Mouse (Mus musculus) A20 (cell line): ENCODE results near the gene Rnf17.

ENCODE experiments used
- DNase-seq: peaks from one replicate; pipeline ENCODE4 v3.0.0-alpha.2; 2011; ENCODE audit warnings: low read depth, low spot score

Gene Rnf17

DNA sequence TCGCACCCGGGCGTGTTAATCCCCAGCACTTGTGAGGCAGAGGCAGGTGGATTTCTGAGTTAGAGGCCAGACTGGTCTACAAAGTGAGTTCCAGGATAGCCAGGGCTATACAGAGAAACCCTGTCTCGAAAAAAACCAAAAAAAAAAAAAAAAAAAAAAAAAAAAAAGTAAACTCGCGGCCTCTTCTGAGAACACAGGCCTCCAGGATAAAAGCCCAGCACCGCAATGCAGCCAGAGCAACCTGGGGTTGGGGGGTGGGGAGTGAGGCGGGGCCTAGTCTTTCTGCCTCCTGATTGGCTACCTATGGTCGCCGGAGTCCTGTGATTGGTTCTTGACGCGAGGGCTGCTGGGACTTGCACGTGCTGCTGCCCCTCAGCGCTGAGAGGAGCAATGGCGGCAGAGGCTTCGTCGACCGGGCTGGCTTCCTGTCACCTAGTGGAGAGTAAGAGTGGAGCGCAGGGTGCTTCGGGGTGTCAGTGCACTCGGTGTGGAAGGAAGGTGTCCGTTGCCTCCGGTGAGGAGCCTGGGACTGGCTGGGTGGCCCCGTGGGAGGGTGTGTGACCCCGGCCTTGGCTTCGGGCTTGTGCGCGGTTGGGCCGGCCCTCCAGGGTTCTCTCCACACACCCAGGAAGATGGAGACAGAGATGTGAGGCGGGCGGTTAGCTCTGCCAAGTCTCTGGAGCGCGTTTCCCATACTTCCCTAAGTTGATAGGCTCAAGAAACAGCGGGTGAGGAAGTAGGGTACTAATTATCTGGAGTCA is at the start of gene Rnf17:
Gene Rnf17 (plus strand): TSS at position 271 of the 761 bp plus-strand sequence.
- no peak for DNase-seq

- DNase-seq, result no peak
Measured at GRCm38 (mm10) chr14:56354803-56355202, 47.6 kb upstream of the Rnf17 start.

- no peak for DNase-seq
Measured at GRCm38 (mm10) chr14:56355396-56355795, 47.0 kb upstream of the Rnf17 start.

- DNase-seq, result no peak
Measured at GRCm38 (mm10) chr14:56356196-56356595, 46.2 kb upstream of the Rnf17 start.

GRCm38 (mm10) chr14:56358422-56358821 is 44.0 kb upstream of the Rnf17 start:
- no peak for DNase-seq

DNA sequence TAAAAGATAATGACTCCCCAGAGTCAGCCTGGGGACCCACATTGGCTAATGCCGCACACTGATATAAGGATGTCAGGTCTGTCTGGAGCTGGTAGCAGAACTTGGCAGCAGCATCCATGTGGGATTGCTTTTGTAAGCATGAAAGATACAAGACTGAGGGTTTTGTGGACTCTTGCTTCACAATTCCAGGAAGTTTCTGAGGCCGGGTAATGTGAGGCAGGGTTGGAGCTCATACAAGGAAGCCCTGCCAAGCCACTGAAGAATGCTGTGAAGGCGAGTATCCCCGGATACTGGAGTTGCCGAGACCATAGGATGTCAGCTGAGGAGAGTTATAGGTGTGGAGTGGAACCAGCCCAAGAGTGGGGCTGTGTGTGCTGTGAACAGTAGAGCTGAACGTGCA is 43.2 kb upstream of the Rnf17 start:
- DNase-seq, result no peak

DNA sequence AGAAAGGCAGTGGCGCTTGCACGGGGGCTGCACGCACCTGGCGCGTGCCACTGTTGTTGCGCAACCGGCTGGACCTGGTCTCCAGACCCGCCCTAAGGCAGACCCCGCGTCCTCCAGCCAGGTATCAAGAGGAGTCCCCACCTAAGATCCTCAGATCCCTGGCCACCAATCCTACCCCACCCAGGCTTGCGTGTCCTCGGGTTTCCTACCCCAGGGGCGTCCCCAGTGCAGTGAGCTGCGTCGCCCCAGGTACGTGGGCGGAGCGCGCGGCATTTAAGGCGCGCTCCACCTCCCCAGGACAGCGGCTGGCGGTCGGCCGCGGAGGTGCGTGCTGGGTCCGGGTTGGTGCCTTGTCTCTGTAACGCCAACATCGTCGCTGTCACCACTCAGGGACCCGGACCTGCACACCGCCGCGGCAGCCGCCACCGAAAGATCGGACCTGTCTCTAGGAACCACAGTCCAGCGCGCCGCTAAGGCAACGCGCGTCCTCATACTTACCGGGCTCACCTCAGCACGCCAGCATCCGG is 37.6 kb upstream of the Rnf17 start, which contains the start of gene Atp12a:
Gene Atp12a (plus strand): TSS at position 358 of the 527 bp plus-strand sequence.
- no peak for DNase-seq

DNA sequence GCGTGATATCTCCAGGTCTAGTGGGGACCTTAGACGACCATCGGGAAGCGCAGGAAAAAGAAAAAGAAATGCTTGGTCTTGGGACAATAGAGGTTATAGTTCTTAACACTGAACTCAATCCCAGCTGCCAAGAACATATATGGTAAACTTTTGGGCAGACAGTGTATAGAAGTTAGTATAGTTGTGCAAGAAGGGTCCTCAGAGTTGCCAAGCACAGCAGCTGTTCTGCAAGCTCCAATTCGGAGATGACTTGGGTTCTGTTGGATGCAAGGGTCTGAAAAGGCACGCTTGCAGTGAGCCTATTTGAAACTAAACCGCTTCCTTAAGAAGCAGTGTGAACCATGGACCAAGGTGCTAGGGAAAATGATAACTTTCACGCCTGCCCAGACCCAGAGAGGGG is 37.1 kb upstream of the Rnf17 start:
- DNase-seq, result no peak

DNA sequence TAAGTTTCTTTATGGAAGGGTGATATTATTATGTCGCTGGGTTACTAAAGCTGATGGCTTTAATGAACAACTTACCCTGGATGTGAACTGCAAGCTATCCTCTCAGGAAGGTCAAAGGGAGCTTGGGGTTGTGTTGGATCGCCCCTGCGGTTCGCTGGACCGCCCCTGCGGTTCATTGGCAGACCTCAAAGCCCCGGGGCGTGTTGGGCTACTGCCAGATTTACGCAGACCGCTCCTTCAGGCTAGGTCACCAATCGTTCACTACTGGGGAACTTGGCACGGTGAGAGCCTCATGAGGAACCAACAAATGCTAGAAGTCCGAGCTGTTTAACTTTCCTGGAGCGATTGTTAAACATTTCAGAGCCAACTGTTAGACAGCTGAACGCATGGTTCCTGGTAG is 35.7 kb upstream of the Rnf17 start:
- no peak for DNase-seq

DNA sequence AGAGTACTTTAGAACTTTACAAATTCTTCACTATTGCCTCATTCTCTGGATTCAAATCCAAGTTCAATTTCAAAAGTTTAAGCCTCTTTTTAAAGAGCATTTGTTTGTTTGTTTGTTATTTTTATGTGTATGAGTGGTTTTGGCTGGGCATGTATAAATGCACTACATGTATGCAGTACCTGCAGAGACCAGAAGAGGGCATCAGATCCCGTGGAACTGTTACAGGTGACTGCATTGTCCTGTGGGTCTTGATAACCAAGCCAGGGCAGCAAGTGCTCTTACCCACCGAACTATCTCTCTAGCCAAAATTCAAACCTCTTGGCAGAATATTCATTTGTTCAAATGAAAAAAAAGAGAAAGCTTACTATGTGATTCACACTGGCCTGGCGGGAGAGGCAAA is 33.5 kb upstream of the Rnf17 start:
- peak; percentile 53 for DNase-seq

DNA sequence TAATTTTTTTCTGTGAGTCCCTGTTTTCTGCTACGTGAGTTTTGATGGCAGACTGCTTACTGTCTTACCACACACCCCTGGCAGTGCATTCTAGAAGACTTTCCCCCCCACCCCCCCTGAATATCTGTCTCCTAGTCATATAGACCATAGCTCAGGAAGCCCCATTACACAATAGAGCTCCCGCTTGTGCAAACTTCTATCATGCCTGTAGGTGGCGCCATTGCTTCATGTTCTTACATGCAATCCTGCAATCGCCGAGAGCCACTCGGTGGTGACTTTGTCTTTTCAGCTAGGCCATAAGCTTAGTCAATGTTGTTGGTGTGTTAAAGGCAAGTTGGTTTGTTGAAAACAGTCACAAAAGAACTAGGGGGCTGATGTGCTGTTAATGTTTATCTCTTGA is 26.6 kb upstream of the Rnf17 start:
- peak; percentile 82 for DNase-seq

DNA sequence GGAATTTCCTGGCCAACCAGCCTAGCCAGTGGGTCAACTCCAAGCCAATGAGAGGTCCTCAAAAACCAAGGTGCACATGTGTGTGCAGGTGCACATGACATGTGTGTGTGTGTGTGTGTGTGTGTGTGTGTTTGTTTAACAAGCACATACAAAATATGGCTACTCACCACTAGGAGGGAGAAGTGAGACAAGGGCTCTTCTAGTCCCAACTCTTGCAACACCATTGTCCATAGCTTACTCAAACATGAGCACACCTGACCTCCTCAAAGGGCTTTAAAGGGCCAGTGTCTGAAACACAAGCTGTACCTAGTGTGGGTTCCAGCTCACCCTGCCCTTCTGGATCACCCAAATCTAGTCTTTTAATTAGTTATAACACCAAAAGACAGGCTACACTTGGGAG is 24.6 kb upstream of the Rnf17 start:
- DNase-seq, result peak; percentile 13

DNA sequence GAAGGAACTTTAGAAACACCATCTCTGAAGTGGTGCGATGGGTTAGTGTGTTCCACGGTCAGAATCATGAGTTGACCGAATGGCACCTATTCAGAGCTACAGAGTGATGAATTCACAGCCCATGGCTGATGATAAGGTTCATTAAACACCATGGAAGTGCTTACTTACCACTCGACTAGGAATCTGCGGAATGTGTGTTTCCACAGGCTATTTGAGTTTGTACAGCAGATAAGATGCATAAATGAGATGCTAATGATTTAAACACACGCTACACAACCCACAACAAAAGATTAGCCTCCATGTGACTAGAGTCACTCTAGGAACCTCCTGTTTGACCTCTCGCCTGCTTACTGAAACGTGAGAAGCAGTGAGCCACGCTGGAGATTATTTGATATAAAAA is 23.0 kb upstream of the Rnf17 start:
- DNase-seq, result no peak

DNA sequence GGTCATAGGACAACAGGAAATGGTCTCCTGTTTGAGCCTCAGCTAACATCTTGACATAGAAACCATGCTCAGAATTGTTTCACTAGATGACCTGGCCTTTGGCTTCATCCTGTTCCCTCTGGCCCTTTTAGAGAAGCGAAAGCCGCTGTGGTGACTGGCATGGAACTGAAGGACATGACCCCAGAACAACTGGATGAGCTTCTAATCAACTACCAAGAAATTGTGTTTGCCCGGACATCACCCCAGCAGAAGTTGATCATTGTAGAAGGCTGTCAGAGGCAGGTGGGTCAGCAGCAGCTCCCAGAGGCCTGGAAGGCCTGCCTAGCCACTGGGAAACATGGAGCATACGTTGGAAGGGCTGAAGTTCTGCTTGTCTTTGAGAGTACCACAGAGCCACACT is 20.0 kb upstream of the Rnf17 start:
- DNase-seq, result no peak

GRCm38 (mm10) chr14:56390247-56390646 is 12.1 kb upstream of the Rnf17 start:
- no peak for DNase-seq

DNA sequence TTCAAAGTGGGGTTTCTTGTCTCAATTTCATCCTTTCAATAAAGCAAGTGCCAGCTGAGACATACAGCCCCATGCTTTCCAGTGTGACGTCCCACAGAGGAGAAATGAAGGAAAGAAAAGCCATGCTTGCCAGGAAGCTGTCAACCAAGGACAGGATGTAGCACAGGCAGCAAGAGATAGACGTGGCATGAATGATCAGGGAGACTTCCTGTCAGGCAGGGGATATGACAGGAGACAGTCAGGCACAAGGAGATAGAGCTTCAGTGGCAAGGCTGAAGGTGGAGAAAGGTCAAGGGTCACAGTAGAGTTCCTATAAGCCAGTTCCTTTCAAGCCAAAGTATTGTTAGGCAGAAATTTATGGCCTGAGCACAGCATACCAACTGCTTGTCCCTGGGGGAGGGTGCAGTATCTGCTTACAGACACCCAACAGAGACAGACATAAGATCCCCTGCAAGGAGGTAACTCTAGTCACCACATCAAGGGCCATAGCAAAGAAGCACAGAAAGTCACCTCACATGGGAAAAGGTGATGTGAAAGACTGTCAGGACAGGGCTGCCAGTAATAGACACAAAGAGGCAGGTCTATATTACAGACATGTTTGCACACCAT is 8.6 kb upstream of the Rnf17 start:
- no peak for DNase-seq

DNA sequence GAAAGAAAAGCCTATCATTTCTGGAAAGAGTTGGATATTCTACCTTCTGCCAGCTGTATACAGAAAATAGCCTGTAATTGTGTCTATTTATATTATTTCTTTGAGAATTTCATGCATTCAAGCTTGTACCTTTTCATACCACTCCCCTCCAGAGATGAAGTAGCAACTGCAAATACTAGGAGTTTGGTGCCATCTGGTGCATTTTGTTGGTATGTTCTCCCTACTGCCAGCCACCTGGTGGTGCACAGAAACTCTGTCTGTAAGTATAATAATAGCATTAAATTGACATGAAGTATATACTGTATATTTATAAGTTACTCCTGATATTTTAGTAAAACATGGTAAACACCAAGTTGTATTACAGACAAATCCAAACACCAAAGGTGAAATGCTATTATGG is 4.4 kb upstream of the Rnf17 start:
- peak; percentile 59 for DNase-seq

GRCm38 (mm10) chr14:56403072-56403375 is 643 bp downstream of the Rnf17 start:
- DNase-seq, result no peak

DNA sequence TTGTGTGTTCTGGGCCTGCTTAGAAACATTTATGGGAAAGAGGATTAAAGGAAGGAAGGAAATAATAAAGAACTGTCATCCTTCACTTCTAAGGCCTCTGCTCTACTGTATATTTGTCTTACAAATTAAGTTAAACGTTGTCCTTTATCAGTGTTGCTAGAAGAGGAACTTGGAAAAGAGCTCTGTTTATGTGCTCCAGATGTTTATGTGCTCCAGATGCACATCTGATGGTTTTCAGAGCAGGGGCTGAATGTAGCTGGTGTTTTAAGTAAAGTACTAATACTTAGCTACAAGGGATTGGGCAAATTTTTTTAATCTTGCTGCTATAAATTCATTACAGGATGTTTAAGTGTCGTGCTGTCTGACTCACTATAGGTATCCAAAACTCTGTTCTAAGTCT is 59.7 kb downstream of the Rnf17 start:
- DNase-seq, result peak; percentile 12

- DNase-seq, result no peak
Measured at GRCm38 (mm10) chr14:56462729-56463128, 60.3 kb downstream of the Rnf17 start.

GRCm38 (mm10) chr14:56468145-56468544 is 65.8 kb downstream of the Rnf17 start:
- DNase-seq, result peak; percentile 73

DNA sequence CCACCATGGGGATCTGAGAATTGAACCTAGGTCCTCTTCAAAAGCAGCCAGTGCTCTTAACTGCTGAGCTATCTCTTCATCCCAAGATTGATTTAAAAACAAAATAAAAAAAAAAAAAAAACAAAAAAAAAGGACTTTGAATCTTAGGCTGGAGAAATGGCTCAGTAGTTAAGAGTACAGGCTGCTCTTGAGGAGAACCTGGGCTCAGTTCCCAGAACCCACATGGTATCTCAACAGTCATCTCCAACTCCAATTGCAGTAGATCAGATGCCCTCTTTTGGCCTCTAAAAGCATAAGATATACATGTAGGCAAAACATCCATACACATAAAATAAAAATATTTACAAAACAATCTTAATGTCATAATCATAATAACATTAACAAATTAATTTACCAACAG is 87.4 kb downstream of the Rnf17 start:
- DNase-seq, result no peak

DNA sequence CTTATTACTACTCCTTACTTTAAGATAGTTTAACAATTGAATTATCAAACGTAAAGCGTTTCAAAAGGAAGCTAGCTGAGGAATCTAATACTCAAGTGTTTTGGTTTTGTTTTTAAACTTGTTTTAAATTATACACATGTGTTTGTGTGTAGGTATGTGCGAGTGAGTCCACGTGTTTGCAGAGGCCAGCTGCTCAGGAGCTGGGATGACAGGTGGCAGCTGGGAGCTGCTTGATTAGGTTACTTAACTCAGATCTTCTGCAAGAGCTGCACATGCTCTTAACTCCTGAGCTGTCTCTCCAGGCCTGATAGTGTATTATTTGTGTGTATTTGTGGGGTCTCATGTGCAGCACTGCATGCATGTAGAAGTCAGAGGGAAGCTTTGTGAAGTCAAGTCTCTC is 100.0 kb downstream of the Rnf17 start:
- no peak for DNase-seq
